Mouse (Mus musculus) c-Kit-positive CD71-positive TER-119-positive erythroid progenitor cells, embryonic 14.5 days (primary cell): ENCODE measurements at regions not wholly inside any gene's neighbourhood (a gene's known extent, or its start where the extent isn't known, plus 50 kb on each side); places are given as distances from the start of the nearest gene placed in this dataset.
"Not testable (repeated sequence)": the region's sequence is repeated elsewhere in the genome, so short reads cannot be mapped to it uniquely, and the experiment has no call there.

Experiments used
- DNase-seq: peaks from one replicate; pipeline ENCODE4 v3.0.0-alpha.2; 2013; ENCODE audit warnings: low spot score

DNA sequence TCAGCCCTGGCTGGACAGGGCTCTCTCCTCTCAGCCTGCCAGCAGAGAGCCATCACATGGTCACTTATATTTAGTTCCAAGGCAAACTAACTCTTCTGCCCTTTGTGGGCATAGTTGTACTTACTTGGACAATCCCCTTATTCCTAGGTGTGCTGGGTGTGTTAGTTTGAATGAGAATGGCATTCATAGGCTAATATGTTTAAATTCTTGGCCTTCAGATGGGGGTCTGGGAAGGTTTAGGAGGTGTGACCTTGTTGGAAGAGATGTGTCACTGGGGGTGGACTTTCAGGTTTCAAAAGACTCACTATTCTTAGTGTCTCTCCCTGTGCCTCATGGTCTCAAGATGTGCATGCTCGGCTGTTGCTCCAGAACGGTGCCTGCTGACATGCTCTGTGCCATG is 250.5 kb upstream of the Myo3a start:
- DNase-seq = no peak

DNA sequence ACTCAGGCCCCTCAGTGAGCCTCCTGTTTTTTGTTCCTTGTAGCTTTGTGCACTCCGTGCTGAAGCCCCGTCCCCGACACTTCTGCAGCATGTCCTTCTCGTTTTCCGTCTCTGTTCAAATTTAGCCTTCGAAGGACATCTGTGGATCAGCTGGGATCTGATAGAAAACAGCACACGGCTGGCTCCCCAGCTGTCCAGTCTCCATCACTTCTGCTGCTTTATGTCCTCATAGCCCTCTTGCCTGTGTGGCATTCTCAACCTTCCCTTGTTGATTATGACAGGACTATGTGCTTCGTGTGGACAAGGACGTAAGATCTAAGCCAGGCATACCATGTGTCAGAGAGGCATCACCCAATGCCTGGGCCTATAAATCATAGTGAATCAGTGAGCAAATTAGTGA is 247.1 kb upstream of the Myo3a start:
- no peak for DNase-seq

DNA sequence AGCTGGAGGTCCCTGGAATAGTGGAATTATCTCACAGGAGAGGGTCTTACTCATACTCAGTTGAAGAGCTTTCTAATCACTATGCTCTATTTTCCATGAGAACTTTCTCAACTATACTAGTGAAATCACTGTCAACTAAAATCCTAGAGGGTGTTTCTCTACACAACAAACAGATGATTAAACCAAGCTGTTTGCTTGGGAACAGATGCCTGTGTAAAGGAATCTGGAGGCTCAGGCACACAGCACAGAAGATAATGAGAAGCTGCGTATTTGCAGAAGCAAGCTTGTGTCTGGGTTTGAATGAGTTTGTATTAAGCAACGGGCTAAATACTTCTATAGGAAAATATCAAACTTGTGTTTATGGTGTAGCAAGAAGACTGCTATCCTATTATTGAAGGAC is 202.9 kb upstream of the Myo3a start:
- no peak for DNase-seq

DNA sequence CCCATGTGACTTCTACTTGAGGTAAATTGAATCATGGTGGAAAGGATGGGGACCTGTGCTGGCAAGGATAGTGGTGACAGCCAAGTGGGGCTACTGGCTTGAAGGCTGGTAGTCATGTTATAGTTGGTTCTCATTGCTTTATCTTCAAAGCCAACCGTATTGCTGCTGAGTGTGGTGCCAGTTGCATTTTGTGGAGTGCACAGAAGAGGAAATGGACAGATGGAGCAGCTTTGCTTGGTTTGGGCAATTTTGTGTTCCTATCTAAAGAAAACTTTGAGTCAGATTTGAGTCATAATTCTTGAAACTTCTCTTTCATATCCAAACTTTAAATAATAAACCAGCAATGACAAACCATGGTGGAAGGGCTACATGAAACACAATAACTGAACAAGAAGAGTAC is 200.5 kb upstream of the Myo3a start:
- DNase-seq = no peak

DNA sequence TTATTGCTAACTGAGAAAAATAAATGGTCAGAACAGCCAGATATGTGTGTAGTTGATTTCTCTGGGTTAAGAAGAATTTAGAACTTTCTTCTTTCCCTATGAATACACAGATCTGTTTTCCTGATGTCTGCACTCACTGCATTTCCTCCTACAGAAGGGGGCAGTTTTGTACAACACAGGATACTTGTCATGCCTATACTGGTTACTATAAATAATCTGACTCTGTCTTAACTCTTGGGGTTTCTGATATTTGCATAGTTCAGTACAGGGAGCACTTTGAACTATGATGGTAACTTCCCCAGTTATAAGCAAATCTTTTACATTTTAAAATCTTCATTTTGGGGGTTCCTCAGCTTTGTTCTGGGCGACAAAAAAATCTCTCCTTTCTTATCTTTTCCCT is 198.7 kb upstream of the Myo3a start:
- no peak for DNase-seq

DNA sequence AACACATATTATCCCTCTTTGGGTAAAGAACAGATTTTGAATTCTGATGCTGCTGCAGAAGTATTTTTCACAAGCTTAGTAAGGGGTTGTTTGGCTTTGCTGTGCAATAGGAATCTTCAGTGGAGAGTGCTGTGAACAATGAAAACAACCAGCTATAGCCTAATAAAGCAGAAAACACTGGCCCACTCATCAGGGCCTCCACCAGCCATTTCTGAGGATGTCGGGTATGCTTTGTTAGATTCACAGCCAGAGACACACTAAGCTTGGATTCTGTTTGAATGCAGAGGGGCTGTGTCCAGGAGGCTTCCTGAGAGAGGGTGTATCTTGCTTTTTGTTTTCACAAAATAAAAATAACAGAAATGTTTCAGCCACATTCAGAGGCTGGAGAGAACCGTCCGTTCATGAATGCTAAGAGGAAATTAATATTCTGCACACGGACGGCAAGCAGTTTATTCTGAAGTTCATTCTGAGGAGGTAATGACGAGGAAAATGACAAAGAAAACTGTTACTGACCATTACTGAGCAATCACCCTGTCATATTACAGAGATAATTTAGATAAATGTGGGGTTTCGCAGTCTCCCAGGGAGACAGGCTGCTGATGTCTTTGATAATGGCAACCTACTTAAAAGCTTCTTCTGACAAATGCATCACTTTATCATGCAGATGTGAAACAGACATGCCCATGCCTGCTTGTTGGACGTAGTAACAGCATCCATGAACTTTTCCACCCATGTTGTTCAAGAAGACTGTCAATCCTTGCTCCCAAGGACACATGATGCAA is 198.1 kb upstream of the Myo3a start:
- no peak for DNase-seq

DNA sequence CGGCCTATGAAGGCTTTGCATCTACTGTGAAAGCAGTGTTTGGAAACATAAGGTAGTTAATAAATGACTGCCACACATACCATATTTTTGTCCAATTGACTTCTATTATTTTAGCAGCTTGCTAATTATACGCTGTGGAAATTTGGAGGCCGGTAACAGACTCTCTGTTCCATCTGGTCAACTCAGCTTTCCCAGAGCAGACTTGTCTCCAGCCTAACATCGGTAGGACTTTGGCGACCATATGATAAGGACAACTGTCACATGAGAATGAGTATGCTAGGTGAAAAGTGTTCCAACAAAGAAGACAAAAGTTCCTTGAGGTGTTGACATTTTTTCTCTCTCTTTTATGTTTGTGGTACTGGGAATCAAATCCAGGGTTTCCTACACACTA is 197.5 kb upstream of the Myo3a start:
- no peak for DNase-seq

DNA sequence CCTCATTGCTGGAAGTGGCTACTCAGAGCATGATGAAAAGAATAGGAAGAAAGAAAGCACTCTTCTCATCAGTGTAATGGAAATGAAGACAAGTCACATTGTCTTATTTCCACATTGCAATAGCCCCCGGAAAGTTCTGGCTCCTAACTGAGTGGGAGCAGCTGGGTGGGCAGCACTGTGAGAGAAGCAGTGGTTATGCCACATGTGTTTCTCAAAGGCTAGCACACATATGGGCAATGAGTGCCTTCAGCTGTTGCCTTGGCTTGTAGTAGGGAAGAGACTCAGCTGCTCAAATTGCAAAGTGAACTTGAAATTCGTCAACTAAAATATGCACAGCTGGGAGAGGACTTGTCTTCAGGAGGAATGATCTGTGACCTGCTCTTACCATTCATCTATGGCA is 190.5 kb upstream of the Myo3a start:
- DNase-seq = no peak

DNA sequence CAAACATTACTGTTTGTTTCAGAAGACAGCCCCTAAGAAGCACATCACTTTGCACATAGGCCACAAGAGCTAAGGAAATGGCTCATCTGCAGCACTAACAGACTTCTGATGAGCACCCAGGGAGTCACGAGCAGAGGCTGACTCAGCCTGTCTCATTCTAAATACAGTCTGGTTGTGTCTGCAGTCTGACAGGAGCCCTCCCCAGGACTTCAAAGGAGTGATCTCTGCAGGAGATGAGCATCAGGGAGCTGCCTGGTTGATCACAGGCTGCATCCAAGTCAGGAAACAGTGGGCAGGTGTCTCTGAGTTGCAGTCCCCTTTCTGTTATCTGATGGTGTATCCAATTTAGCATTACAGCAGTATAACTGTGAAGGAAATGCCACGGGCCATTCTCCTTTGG is 188.5 kb upstream of the Myo3a start:
- DNase-seq = no peak

DNA sequence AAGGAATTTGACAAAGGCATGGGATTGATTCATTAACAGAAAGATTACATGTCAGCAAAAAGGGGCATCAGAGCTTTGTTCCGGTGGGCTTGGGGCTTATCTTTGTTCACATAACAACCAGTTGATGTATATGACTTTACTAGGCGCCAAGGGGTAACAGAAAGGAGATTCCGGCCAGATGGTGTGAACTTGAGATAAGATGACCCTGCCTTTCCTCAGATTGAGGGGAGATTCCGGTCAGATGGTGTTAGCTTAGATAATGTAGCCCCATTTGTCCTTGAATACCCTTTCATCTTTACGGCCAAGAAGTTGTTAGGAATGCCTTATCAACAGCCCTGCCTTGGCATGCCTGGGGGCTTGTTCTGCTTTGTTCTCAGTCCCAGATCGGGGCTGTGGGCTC is 183.4 kb upstream of the Myo3a start:
- not testable (repeated sequence) for DNase-seq

DNA sequence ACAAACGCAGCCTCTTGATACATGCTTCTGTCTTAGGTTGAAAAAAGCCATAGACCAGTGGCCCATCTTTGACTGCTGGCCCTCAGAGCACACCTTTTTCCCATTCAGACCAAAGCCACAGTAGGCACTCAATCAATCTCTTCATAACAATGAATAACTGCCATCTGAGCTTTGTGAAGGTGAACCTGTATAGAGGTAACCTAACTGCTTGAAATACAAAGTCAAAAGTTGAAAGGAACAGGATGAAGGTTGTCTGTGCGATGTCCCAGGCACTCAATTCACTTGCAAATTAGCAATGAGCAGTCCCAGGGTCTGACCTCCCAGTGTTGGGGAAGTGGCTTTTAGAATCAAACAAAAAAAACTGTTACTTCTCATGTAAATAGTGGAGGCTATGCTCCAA is 182.4 kb upstream of the Myo3a start:
- DNase-seq = no peak

DNA sequence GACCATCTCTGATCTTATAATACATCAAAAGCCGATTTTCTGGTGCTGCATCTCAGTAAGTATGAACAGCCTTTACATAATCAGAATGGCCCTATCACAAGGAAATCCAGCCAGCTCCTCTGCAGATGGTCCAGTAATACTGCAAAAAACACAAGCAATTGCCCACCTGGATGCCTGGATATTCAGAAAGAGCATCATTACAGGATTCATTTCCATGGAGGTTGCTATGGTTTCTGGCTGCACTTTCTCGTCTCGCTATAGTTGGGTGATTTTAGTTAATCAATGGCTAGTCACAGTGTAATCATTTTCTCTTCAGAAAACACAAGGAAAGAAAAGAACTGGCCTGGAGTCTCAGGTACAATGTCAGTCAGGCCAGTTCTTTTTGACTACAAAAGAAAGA is 179.8 kb upstream of the Myo3a start:
- DNase-seq = no peak

DNA sequence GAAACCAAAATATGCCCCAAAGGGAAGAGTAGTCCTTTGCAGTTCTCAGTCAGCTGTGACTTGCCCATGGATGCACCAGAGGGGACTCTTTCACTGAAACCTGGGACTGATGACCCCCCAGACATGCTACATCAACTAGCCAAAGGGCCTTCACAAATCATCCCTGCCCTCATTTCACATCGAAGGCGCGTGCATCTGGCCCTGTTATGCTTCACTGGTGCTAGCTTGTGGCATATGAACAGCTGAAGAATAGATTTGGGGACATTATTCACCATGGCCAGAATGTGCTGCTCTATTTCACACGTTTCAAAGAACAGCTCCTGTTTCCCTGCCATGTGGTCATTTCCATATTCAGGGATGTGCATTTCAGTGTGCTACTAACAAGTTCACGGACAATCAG is 160.8 kb upstream of the Myo3a start:
- DNase-seq = no peak

DNA sequence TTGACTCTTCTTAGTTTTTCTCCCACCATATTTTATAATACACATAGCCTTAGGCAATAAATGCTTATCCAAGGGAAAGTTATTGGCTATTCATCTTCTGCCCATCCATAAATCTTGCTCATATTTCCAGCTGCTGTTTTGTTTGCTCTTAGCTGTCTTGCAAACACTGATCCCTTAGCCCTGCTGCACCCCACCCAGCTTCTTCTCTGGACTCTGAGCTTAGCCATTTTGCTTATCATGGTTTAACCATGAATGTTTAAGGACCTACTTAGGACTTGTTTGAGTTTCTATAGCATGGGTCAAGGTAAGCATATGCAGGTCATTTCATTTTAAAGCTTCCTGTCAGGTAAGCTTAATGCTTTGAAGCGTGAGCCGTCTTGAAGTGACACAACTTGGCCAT is 130.5 kb upstream of the Myo3a start:
- no peak for DNase-seq

DNA sequence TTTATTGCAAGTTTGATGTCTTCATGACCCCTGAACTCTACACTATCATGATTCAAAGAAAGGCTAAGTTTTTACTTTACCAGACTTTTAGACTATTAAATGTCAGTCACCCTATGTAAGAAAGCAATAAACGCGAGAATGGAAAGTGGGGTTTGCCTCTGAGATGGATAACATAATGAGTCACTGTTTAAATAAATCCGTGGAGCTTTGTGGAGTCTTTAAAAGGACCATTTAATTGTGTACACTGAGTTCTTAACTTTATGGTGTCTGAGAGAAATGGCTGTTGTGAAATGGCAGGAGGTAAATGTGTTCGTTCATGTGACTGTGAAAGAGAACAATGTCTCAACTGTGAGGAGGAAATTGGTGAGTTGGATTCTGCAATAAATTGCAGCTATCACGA is 122.2 kb upstream of the Myo3a start:
- no peak for DNase-seq

DNA sequence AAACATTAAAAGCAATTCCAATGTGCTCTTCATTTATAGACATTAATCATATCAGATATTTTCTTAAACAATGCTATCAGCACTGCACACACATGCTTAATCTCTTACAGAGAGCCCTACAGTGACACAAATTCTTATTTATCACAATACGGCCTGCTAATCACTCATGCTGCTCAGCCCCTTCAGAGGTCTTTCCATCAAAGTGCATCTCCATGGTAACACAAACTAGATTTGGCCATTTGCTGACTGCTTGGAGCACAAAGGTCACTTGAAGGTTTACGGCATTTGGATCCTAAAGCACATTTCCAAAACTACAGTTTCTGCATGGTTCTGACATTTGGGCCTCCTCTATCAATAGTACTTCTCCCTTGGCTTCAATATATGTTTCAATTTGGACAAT is 77.6 kb upstream of the Myo3a start:
- no peak for DNase-seq

DNA sequence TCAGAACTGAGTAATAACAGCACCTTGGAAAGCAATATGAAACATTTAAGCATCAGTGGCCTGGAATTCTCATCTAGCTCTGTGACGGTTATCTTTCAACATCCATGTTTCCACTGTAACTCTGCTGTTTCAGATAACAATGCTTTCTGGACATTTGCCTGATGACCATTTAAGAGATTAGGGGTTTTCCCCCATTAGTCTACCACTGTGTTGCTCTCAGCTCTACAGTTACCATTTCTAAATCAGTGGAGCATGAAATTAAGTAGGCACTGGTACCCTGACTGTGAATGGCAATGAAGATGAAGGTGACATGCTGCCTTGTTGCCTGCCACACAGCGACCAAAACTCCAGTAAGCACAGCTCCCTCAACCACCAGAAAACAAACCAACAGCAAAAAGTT is 70.7 kb upstream of the Myo3a start:
- DNase-seq = no peak

DNA sequence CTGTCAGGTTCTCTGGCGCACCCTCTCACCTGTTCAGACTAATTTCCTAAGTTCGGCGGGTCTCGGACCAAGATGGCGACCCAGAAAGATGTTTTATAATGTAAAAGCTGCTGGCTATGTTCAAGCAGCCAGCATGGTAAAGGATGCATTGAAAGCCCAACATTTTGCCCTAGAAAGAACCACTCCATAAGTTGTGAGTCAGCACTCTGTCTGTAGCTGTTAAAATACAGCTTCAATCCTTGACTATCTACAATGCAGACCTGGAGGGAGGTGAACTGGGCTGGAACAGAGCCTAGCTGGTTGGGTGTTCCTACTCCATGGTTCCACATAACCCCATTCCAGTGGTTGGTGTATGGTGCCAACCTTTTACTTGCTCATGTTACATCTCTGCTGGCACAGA is 61.9 kb upstream of the Myo3a start:
- no peak for DNase-seq

DNA sequence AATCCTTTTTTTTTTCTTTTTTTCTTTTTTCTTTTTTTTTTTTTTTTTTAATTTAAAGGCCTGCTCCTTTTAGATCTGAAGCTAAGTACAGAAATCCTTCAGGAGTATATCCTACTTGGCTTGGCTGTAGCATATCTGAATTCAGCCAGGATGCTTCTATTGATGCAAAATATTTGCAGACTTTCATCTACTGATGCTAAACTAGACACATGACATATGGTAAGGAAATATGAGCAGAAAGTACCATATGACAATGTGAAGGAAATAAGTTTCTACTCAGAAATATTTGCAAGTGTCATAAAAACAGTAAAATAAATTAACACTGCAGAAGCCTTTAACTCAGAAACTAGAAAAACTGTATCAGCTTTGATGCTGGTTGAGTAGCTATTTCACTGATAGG is 61.4 kb upstream of the Myo3a start:
- no peak for DNase-seq
